Mouse (Mus musculus) hindbrain, embryonic 14.5 days (tissue): ENCODE data around the gene Enkur. TPM values are rescaled to one million over a fixed set of nuclear protein-coding genes. Genes with fewer than 3 reads are reported as not detected.

Source experiments
- ATAC-seq: fragments of 200-750 bp; cut with Nextera tagmentation; 2 replicates; pipeline ENCODE4 v1.8.0; 2017; ENCODE audit warnings: moderate number of reproducible peaks, mild to moderate bottlenecking, moderate TSS enrichment, moderate library complexity; ENCODE audit not compliant: low FRiP score
- DNase-seq: peaks from one replicate; pipeline ENCODE4 v3.0.0-alpha.2; 2015; ENCODE audit warnings: low spot score
- H3K27ac ChIP-seq: fragments of 300-500 bp; sonication (generic); 2 replicates; pipeline ENCODE4 v1.5.1; 2014; ENCODE audit warnings: mild to moderate bottlenecking, moderate library complexity
- H3K27me3 ChIP-seq: fragments of 300-500 bp; sonication (generic); 2 replicates; pipeline ENCODE4 v1.6.1; 2014; ENCODE audit warnings: mild to moderate bottlenecking, low read length, mixed read lengths; ENCODE audit not compliant: control insufficient read depth, insufficient read depth
- H3K36me3 ChIP-seq: fragments of 300-500 bp; sonication (generic); replicated peaks from 2 replicates; pipeline ENCODE4 v1.6.1; 2014; ENCODE audit not compliant: control insufficient read depth, insufficient read depth
- H3K4me1 ChIP-seq: fragments of 300-500 bp; sonication (generic); replicated peaks from 2 replicates; pipeline ENCODE4 v1.6.1; 2014; ENCODE audit warnings: antibody characterized with exemption, low read length, mixed read lengths; ENCODE audit not compliant: control insufficient read depth, insufficient read depth
- H3K4me2 ChIP-seq: fragments of 300-500 bp; sonication (generic); replicated peaks from 2 replicates; pipeline ENCODE4 v1.6.1; 2014; ENCODE audit warnings: mild to moderate bottlenecking, moderate library complexity
- H3K4me3 ChIP-seq: fragments of 300-500 bp; sonication (generic); replicated peaks from 2 replicates; pipeline ENCODE4 v1.5.1; 2014; ENCODE audit warnings: mild to moderate bottlenecking, low read length
- H3K9ac ChIP-seq: fragments of 300-500 bp; sonication (generic); 2 replicates; pipeline ENCODE4 v1.6.1; 2014
- H3K9me3 ChIP-seq: fragments of 300-500 bp; sonication (generic); 2 replicates; pipeline ENCODE4 v1.6.1; 2016; ENCODE audit warnings: low read length; ENCODE audit not compliant: control insufficient read depth
- WGBS: fragments of 180-500 bp; shearing (Covaris S2); extraction: QIAGEN DNeasy Blood & Tissue Kit; methylation state at CpG from one replicate; pipeline ENCODE4 v1.1.7; 2014; 5-methylcytosine and 5-hydroxymethylcytosine counted together
- polyA plus RNA-seq: library from polyadenylated mRNA; unstranded; fragments of >200 nt; fragmentation: Nextera tagmentation; extraction: Ambion mirVana; gene quantifications from 2 replicates; pipeline ENCODE4 v1.2.1, GENCODE M21; 2014

Gene Enkur
- polyA plus RNA-seq, 1 experiment from 2014 or later = 7.9 TPM

GRCm38 (mm10) chr2:21199051-21199450 lies 6.1 kb downstream of the Enkur start:
- Histone ChIP-seq H3K36me3 (no peaks in the 10 kb centered on the region), H3K4me3 (no peak overlapping the region), H3K27me3 (no peaks in the 10 kb centered on the region), H3K27ac (no peak overlapping the region), H3K9me3 (0 out of 2 replicates have a peak, but pooled peaks cover 3% of the 10 kb centered on the region), H3K4me1 (no peaks in the 10 kb centered on the region), H3K4me2 (no peak overlapping the region), H3K9ac (no peak overlapping the region)
- DNase-seq (no peak), ATAC-seq (no peak)
- WGBS = 65% methylated on average over 3 of the region's 3 CpGs

GRCm38 (mm10) chr2:21195233-21195632 lies 9.9 kb downstream of the Enkur start:
- WGBS = 92% methylated on average over 5 of the region's 5 CpGs

GRCm38 (mm10) chr2:21191232-21191631 lies 13.9 kb downstream of the Enkur start:
- H3K4me2 ChIP-seq = no peak overlapping the region
- H3K9ac ChIP-seq = no peak overlapping the region
- 89% methylated on average over 1 of the region's 1 CpGs for WGBS
- no peak overlapping the region for H3K27ac ChIP-seq
- H3K36me3 ChIP-seq = no peaks in the 10 kb centered on the region
- no peak for ATAC-seq
- no peaks in the 10 kb centered on the region for H3K9me3 ChIP-seq
- no peak overlapping the region for H3K4me3 ChIP-seq
- H3K27me3 ChIP-seq = no peaks in the 10 kb centered on the region
- DNase-seq = no peak
- H3K4me1 ChIP-seq = no peaks in the 10 kb centered on the region

More at GRCm38 (mm10) chr2:21195233-21195632, 9.9 kb downstream of the Enkur start:
- H3K4me3 ChIP-seq = no peak overlapping the region
- ATAC-seq (no peak), DNase-seq (no peak)
- H3K9ac ChIP-seq = no peak overlapping the region
- H3K27ac ChIP-seq = no peak overlapping the region
- H3K9me3 ChIP-seq = 0 out of 2 replicates have a peak, but pooled peaks cover 3% of the 10 kb centered on the region
- no peaks in the 10 kb centered on the region for H3K27me3 ChIP-seq
- H3K4me1 ChIP-seq = no peaks in the 10 kb centered on the region
- H3K4me2 ChIP-seq = no peak overlapping the region
- H3K36me3 ChIP-seq = no peaks in the 10 kb centered on the region

- Histone ChIP-seq H3K4me3 (no peak overlapping the region), H3K4me1 (no peaks in the 10 kb centered on the region), H3K9ac (no peak overlapping the region), H3K27me3 (no peaks in the 10 kb centered on the region), H3K9me3 (no peaks in the 10 kb centered on the region), H3K4me2 (no peak overlapping the region), H3K36me3 (no peaks in the 10 kb centered on the region), H3K27ac (no peak overlapping the region)
- DNase-seq = peak; percentile 54
- 54% methylated on average over 4 of the region's 4 CpGs for WGBS
- no peak for ATAC-seq
Measured at GRCm38 (mm10) chr2:21188610-21189009, 16.6 kb downstream of the Enkur start.

- Histone ChIP-seq H3K4me1 (no peaks in the 10 kb centered on the region), H3K9ac (no peak overlapping the region), H3K4me3 (no peak overlapping the region), H3K36me3 (no peaks in the 10 kb centered on the region), H3K4me2 (no peak overlapping the region), H3K27me3 (no peaks in the 10 kb centered on the region), H3K9me3 (no peaks in the 10 kb centered on the region), H3K27ac (no peak overlapping the region)
- ATAC-seq (no peak; the same call in 1 of the 2 replicates), DNase-seq (no peak)
- WGBS = 59% methylated on average over 7 of the region's 7 CpGs
Measured at GRCm38 (mm10) chr2:21187576-21187975, 17.6 kb downstream of the Enkur start.

- Histone ChIP-seq H3K9ac (no peak overlapping the region), H3K27ac (no peak overlapping the region), H3K27me3 (no peaks in the 10 kb centered on the region), H3K36me3 (no peaks in the 10 kb centered on the region), H3K4me3 (no peak overlapping the region), H3K4me1 (no peaks in the 10 kb centered on the region), H3K9me3 (no peaks in the 10 kb centered on the region), H3K4me2 (no peak overlapping the region)
- DNase-seq (no peak), ATAC-seq (no peak)
- WGBS = 75% methylated on average over 1 of the region's 1 CpGs
Measured at GRCm38 (mm10) chr2:21182811-21183210, 22.4 kb downstream of the Enkur start.

GRCm38 (mm10) chr2:21179136-21179535 lies 26.0 kb downstream of the Enkur start:
- H3K27ac ChIP-seq = no peak overlapping the region
- ATAC-seq (no peak), DNase-seq (no peak)
- H3K4me3 ChIP-seq = no peak overlapping the region
- no peak overlapping the region for H3K9ac ChIP-seq
- H3K4me2 ChIP-seq = no peak overlapping the region
- H3K9me3 ChIP-seq = no peaks in the 10 kb centered on the region
- H3K27me3 ChIP-seq = no peaks in the 10 kb centered on the region
- 95% methylated on average over 5 of the region's 5 CpGs for WGBS
- H3K36me3 ChIP-seq = no peaks in the 10 kb centered on the region
- no peaks in the 10 kb centered on the region for H3K4me1 ChIP-seq

- Histone ChIP-seq H3K4me2 (no peak overlapping the region), H3K27me3 (no peaks in the 10 kb centered on the region), H3K36me3 (no peaks in the 10 kb centered on the region), H3K9me3 (no peaks in the 10 kb centered on the region), H3K9ac (no peak overlapping the region), H3K27ac (no peak overlapping the region), H3K4me3 (no peak overlapping the region), H3K4me1 (no peaks in the 10 kb centered on the region)
- ATAC-seq = no peak
- no peak for DNase-seq
- 93% methylated on average over 3 of the region's 3 CpGs for WGBS
Measured at GRCm38 (mm10) chr2:21172797-21173196, 32.4 kb downstream of the Enkur start.

GRCm38 (mm10) chr2:21167916-21168315 lies 37.2 kb downstream of the Enkur start:
- Histone ChIP-seq H3K9ac (no peak overlapping the region), H3K9me3 (no peaks in the 10 kb centered on the region), H3K4me3 (no peak overlapping the region), H3K27ac (no peak overlapping the region), H3K27me3 (no peaks in the 10 kb centered on the region), H3K4me2 (no peak overlapping the region), H3K36me3 (no peaks in the 10 kb centered on the region), H3K4me1 (no peaks in the 10 kb centered on the region)
- DNase-seq (no peak), ATAC-seq (no peak)
- WGBS = 95% methylated on average over 1 of the region's 1 CpGs

- no peak overlapping the region for H3K4me3 ChIP-seq
- H3K4me1 ChIP-seq = no peaks in the 10 kb centered on the region
- no peak overlapping the region for H3K4me2 ChIP-seq
- no peak overlapping the region for H3K27ac ChIP-seq
- H3K27me3 ChIP-seq = no peaks in the 10 kb centered on the region
- 72% methylated on average over 8 of the region's 8 CpGs for WGBS
- H3K36me3 ChIP-seq = no peaks in the 10 kb centered on the region
- DNase-seq = no peak
- no peak for ATAC-seq
- no peak overlapping the region for H3K9ac ChIP-seq
- no peaks in the 10 kb centered on the region for H3K9me3 ChIP-seq
Measured at GRCm38 (mm10) chr2:21164296-21164695, 40.9 kb downstream of the Enkur start.
